Comparison of ENCODE assay signal across 8 mouse cellular contexts in genomic region chr13:48800850-48801546, GRCm38 (mm10).
DNase-seq lines count a peak whose midpoint lies in the region; ATAC-seq and TF ChIP-seq lines count a peak whose summit lies in the region.

No protein-coding gene starts in this region.

- peak; percentile 63; the same call in 1 of the 2 replicates for ATAC-seq in embryonic facial prominence, embryonic 13.5 days (ENCODE audit: insufficient number of reproducible peaks, insufficient read depth, low FRiP score, low TSS enrichment, low read depth)

- no peaks in the 10 kb centered on the region for H3K9me3 ChIP-seq in CH12.LX (replicated peaks; ENCODE audit: low read length)
- no peaks in the 10 kb centered on the region for H3K9me3 ChIP-seq in embryonic facial prominence, embryonic 13.5 days

- peaks cover 21 to 45% of the 10 kb centered on the region in 2 experiments for H3K36me3 ChIP-seq in CH12.LX (replicated peaks in 1 of 2; ENCODE audit: control insufficient read depth in 1 of 2, insufficient read depth in 1 of 2, low read length in 1 of 2)
- H3K36me3 ChIP-seq in embryonic facial prominence, embryonic 13.5 days: peaks cover 46% of the 10 kb centered on the region

- in situ Hi-C loops in CH12.LX (cut with MboI; ENCODE audit: low pct_ligation_motif_present, low pct_unique_long_range_greater_than_20kb, low sequenced_read_pairs): loop anchor here (10.0 to 25.0 kb wide), 2 partner anchors 66 to 264 kb away; no protein-coding TSS in a partner anchor

- no peak for TF ChIP-seq POLR2A in CH12.LX (IDR thresholded peaks at IDR 0.05; ENCODE audit: low read depth, low read length)

- H3K27me3 ChIP-seq in CH12.LX (replicated peaks): no peaks in the 10 kb centered on the region
- H3K27me3 ChIP-seq in embryonic facial prominence, embryonic 13.5 days: peaks cover 23% of the 10 kb centered on the region

- dilution Hi-C loops in CH12.LX (cut with MboI; ENCODE audit: extremely low pct_ligation_motif_present, extremely low pct_unique_long_range_greater_than_20kb, low sequenced_read_pairs): no loop called here

- no peak overlapping the region for H3K4me2 ChIP-seq in CH12.LX (ENCODE audit: insufficient read depth, low read depth, poor library complexity, severe bottlenecking)
- H3K4me2 ChIP-seq in embryonic facial prominence, embryonic 13.5 days: no peak overlapping the region

- H3K79me2 ChIP-seq in CH12.LX (replicated peaks; ENCODE audit: control insufficient read depth, extremely low read depth, insufficient read depth, poor library complexity, severe bottlenecking): no peaks in the 10 kb centered on the region

- no peak overlapping the region for H3K9ac ChIP-seq in CH12.LX (ENCODE audit: insufficient read depth, low read depth)
- H3K9ac ChIP-seq in embryonic facial prominence, embryonic 13.5 days: no peak overlapping the region

- H3K4me3 ChIP-seq in CH12.LX (replicated peaks in 1 of 3; ENCODE audit: low read depth in 2 of 3, low read length in 2 of 3, poor library complexity in 1 of 3): no peak overlapping the region
- no peak overlapping the region for H3K4me3 ChIP-seq in embryonic facial prominence, embryonic 13.5 days

- peak; percentile 70 to 86 for TF ChIP-seq CTCF in CH12.LX (conservative IDR thresholded peaks at IDR 0.05 in 1 of 2, IDR thresholded peaks at IDR 0.05 in 1 of 2; ENCODE audit: low read depth in 2 of 2, low read length in 2 of 2)

- TF ChIP-seq EP300 in CH12.LX (IDR thresholded peaks at IDR 0.05; ENCODE audit: low read length): no peak

- H3K4me1 ChIP-seq in CH12.LX (ENCODE audit: control insufficient read depth in 1 of 2, insufficient read depth in 2 of 2): no peaks in the 10 kb centered on the region
- 0 out of 2 replicates have a peak, but pooled peaks cover 3% of the 10 kb centered on the region for H3K4me1 ChIP-seq in embryonic facial prominence, embryonic 13.5 days

- intact Hi-C loops in heart, postnatal 10 days (cut with DNase I): loop anchor here (1.0 to 10.0 kb wide), 3 partner anchors 146 to 276 kb away; no protein-coding TSS in a partner anchor

- peak; percentile 39 for DNase-seq in CH12.LX (ENCODE audit: extremely low read depth)
- DNase-seq in adrenal gland, postnatal 36 days: peak; percentile 78 to 80
- peak; percentile 69 to 81 for DNase-seq in heart, postnatal 10 days
- DNase-seq in kidney, postnatal 4 days: peak; percentile 88 to 89
- peak; percentile 79 for DNase-seq in lung, postnatal 14 days
- DNase-seq in right cerebral cortex, postnatal 10 days (ENCODE audit: low spot score in 2 of 2): peak; percentile 63 to 79
- peak; percentile 35 to 62 for DNase-seq in urinary bladder, postnatal 36 days (ENCODE audit: low spot score in 2 of 2)

- WGBS in embryonic facial prominence, embryonic 13.5 days: 23% methylated on average over 11 of the region's 11 CpGs

- peak; percentile 82 for TF ChIP-seq RAD21 in CH12.LX (IDR thresholded peaks at IDR 0.05; ENCODE audit: low read depth, low read length)

- no peak overlapping the region for H3K27ac ChIP-seq in CH12.LX (ENCODE audit: insufficient read depth, low read depth)
- no peak overlapping the region for H3K27ac ChIP-seq in embryonic facial prominence, embryonic 13.5 days

TF ChIP-seq in CH12.LX, 34 proteins besides CTCF, POLR2A, EP300 and RAD21:
- TF ChIP-seq MXI1 (IDR thresholded peaks at IDR 0.05; ENCODE audit: low read depth, low read length): no peak
- TF ChIP-seq ZC3H11A (IDR thresholded peaks at IDR 0.05; ENCODE audit: low read depth, low read length): 0 out of 2 replicates have a peak, but pooled peaks have one; percentile 4
- no peak for TF ChIP-seq NRF1 (IDR thresholded peaks at IDR 0.05; ENCODE audit: low read depth, low read length)
- peak; percentile 81 for TF ChIP-seq SMC3 (IDR thresholded peaks at IDR 0.05; ENCODE audit: low read depth, low read length)
